Mouse (Mus musculus) ovary, adult 18-20 months (tissue): Measurements from ENCODE around the gene Krcc1.

Source experiments
- DNase-seq: peaks from one replicate; pipeline ENCODE4 v3.0.0; 2022; ENCODE audit warnings: low spot score, mixed read lengths

Krcc1 gene

GRCm38 (mm10) chr6:71332236-71332965 lies 60.9 kb downstream of the Krcc1 start:
- DNase-seq, result no peak

- no peak for DNase-seq
Measured at GRCm38 (mm10) chr6:71333031-71333430, 61.6 kb downstream of the Krcc1 start.

- no peak for DNase-seq
Measured at GRCm38 (mm10) chr6:71333578-71334273, 62.2 kb downstream of the Krcc1 start.
